Mouse (Mus musculus) Patski (cell line): ENCODE data around the gene Hcrt. TPM values are rescaled to one million over a fixed set of nuclear protein-coding genes. Genes with fewer than 3 reads are reported as not detected.
"Not testable (repeated sequence)": the region's sequence is repeated elsewhere in the genome, so short reads cannot be mapped to it uniquely, and the experiment has no call there.

Experiments
- ATAC-seq: fragments of 100-300 bp; one replicate; pipeline ENCODE4 v1.8.0; 2021
- CTCF ChIA-PET: fragments of 350-600 bp; sonication (Branson Sonifier 250); formaldehyde crosslinking; loops from one replicate; lab custom pipeline; 2022; ENCODE audit warnings: inconsistent platforms; lab: Charles Lee
- POLR2A ChIA-PET: fragments of 350-600 bp; sonication (Branson Sonifier 250); formaldehyde crosslinking; loops from one replicate; lab custom pipeline; 2022; ENCODE audit warnings: antibody characterized with exemption, inconsistent platforms; lab: Charles Lee
- DNase-seq: peaks from one replicate; pipeline ENCODE4 v3.0.0-alpha.2; 2011; ENCODE audit warnings: low read depth, low spot score
- H3K27me3 ChIP-seq: fragments of 371-371 bp; one replicate; pipeline ENCODE4 v1.5.1; 2021
- CTCF ChIP-seq: fragments of 100-300 bp; IDR thresholded peaks from one replicate; pipeline ENCODE4 v1.5.1; 2021
- in situ Hi-C: fragments of 300-500 bp; cut with MboI; formaldehyde crosslinking; loops from 3 replicates; pipeline ENCODE4 v1.11.1; 2018; ENCODE audit warnings: low pct_unique_long_range_greater_than_20kb, mixed read lengths
- polyA plus RNA-seq: library from polyadenylated mRNA; unstranded; gene quantifications from one replicate; pipeline ENCODE4 v1.2.3, GENCODE M21; 2021

The Hcrt gene
- not detected for polyA plus RNA-seq

- ATAC-seq: no peak
- ChIA-PET POLR2A (interaction anchor here (0.6 kb wide), 1 partner anchor 336 kb away, joined by 3 read pairs; no protein-coding TSS in a partner anchor), CTCF (interaction anchor here (1.1 kb wide), 1 partner anchor 10 kb away, joined by 3 read pairs; no protein-coding TSS in a partner anchor)
- H3K27me3 ChIP-seq: peaks cover 26% of the 10 kb centered on the region
- DNase-seq: no peak
- in situ Hi-C loops: no loop called here
- no peak for TF ChIP-seq CTCF
Measured at GRCm38 (mm10) chr11:100762831-100763230, at the start of gene Hcrt. Gene Hcrt, minus strand, starts transcription at chr11:100762931.

- ATAC-seq (no peak), DNase-seq (no peak)
- ChIA-PET CTCF (interaction anchor here (0.9 to 2.1 kb wide), 6 partner anchors 11 to 41 kb away, joined by 3 to 7 read pairs (median 4); no protein-coding TSS in a partner anchor), POLR2A (interaction anchor here (0.6 to 1.6 kb wide), 4 partner anchors 9 to 119 kb away, joined by 3 to 6 read pairs (median 5); partner anchors contain the start of gene Stat5b)
- in situ Hi-C loops: no loop called here
- H3K27me3 ChIP-seq: no peaks in the 10 kb centered on the region
- peak; percentile 68 for TF ChIP-seq CTCF
Measured at GRCm38 (mm10) chr11:100811132-100811531, 48.4 kb upstream of the Hcrt start.

- in situ Hi-C loops: no loop called here
- no peak for DNase-seq
- TF ChIP-seq CTCF: no peak
- ChIA-PET POLR2A (interaction anchor here (0.6 to 1.6 kb wide), 5 partner anchors 9 to 120 kb away, joined by 3 to 6 read pairs (median 4); partner anchors contain the start of gene Stat5b), CTCF (interaction anchor here (0.9 to 2.1 kb wide), 5 partner anchors 11 to 42 kb away, joined by 3 to 7 read pairs (median 5); no protein-coding TSS in a partner anchor)
- ATAC-seq: peak; percentile 36
- H3K27me3 ChIP-seq: no peaks in the 10 kb centered on the region
Measured at GRCm38 (mm10) chr11:100810516-100810915, 47.8 kb upstream of the Hcrt start.

GRCm38 (mm10) chr11:100806380-100807305, 43.9 kb upstream of the Hcrt start:
- H3K27me3 ChIP-seq: no peaks in the 10 kb centered on the region
- POLR2A ChIA-PET: no interaction called here
- in situ Hi-C loops: no loop called here
- peak; percentile 78 for ATAC-seq
- CTCF ChIA-PET: interaction anchor here (1.3 to 1.9 kb wide), 4 partner anchors 10 to 151 kb away, joined by 4 to 5 read pairs (median 4); no protein-coding TSS in a partner anchor
- DNase-seq: no peak
- TF ChIP-seq CTCF: no peak

GRCm38 (mm10) chr11:100805535-100805934, 42.8 kb upstream of the Hcrt start:
- no peak for ATAC-seq
- ChIA-PET POLR2A (no interaction called here), CTCF (no interaction called here)
- in situ Hi-C loops: no loop called here
- DNase-seq: no peak
- H3K27me3 ChIP-seq: no peaks in the 10 kb centered on the region
- TF ChIP-seq CTCF: no peak

GRCm38 (mm10) chr11:100804409-100804808, 41.7 kb upstream of the Hcrt start:
- DNase-seq (no peak), ATAC-seq (no peak)
- TF ChIP-seq CTCF: no peak
- H3K27me3 ChIP-seq: no peaks in the 10 kb centered on the region
- POLR2A ChIA-PET: no interaction called here
- CTCF ChIA-PET: no interaction called here
- in situ Hi-C loops: no loop called here

GRCm38 (mm10) chr11:100799426-100799825, 36.7 kb upstream of the Hcrt start:
- in situ Hi-C loops: no loop called here
- no peaks in the 10 kb centered on the region for H3K27me3 ChIP-seq
- ChIA-PET POLR2A (no interaction called here), CTCF (interaction anchor here (1.0 kb wide), 2 partner anchors 8 to 12 kb away, joined by 3 to 4 read pairs; no protein-coding TSS in a partner anchor)
- ATAC-seq: no peak
- no peak for TF ChIP-seq CTCF
- no peak for DNase-seq

GRCm38 (mm10) chr11:100796585-100796984, 33.9 kb upstream of the Hcrt start:
- no peak for TF ChIP-seq CTCF
- CTCF ChIA-PET: interaction anchor here (1.3 kb wide), 1 partner anchor 10 kb away, joined by 5 read pairs; no protein-coding TSS in a partner anchor
- in situ Hi-C loops: no loop called here
- DNase-seq (no peak), ATAC-seq (no peak)
- POLR2A ChIA-PET: interaction anchor here (0.6 kb wide), 1 partner anchor 54 kb away, joined by 3 read pairs; the partner anchor contains the start of gene Stat5b
- H3K27me3 ChIP-seq: no peaks in the 10 kb centered on the region

GRCm38 (mm10) chr11:100795386-100795785, 32.7 kb upstream of the Hcrt start:
- TF ChIP-seq CTCF: no peak
- ATAC-seq (no peak), DNase-seq (no peak)
- in situ Hi-C loops: no loop called here
- CTCF ChIA-PET: no interaction called here
- H3K27me3 ChIP-seq: no peaks in the 10 kb centered on the region
- POLR2A ChIA-PET: no interaction called here

- in situ Hi-C loops: no loop called here
- no peak for TF ChIP-seq CTCF
- ChIA-PET CTCF (no interaction called here), POLR2A (interaction anchor here (0.6 kb wide), 1 partner anchor 59 kb away, joined by 3 read pairs; the partner anchor contains the start of gene Stat5b)
- ATAC-seq (peak; percentile 66), DNase-seq (no peak)
- no peaks in the 10 kb centered on the region for H3K27me3 ChIP-seq
Measured at GRCm38 (mm10) chr11:100791457-100792049, 28.8 kb upstream of the Hcrt start.

- H3K27me3 ChIP-seq, DNase-seq, in situ Hi-C loops, ATAC-seq: not testable (repeated sequence)
- CTCF ChIA-PET: interaction anchor here (1.0 to 2.1 kb wide), 5 partner anchors 12 to 149 kb away, joined by 3 to 7 read pairs (median 4); partner anchors contain the start of gene Stat3
- POLR2A ChIA-PET: interaction anchor here (0.7 kb wide), 1 partner anchor 10 kb away, joined by 3 read pairs; no protein-coding TSS in a partner anchor
Measured at GRCm38 (mm10) chr11:100790644-100791043, 27.9 kb upstream of the Hcrt start.
